Mouse (Mus musculus): ENCODE measurements around the gene Hcst.
A peak's percentile ranks its signal among the peaks of the same experiment; 100 is the strongest.

Hcst gene

DNA sequence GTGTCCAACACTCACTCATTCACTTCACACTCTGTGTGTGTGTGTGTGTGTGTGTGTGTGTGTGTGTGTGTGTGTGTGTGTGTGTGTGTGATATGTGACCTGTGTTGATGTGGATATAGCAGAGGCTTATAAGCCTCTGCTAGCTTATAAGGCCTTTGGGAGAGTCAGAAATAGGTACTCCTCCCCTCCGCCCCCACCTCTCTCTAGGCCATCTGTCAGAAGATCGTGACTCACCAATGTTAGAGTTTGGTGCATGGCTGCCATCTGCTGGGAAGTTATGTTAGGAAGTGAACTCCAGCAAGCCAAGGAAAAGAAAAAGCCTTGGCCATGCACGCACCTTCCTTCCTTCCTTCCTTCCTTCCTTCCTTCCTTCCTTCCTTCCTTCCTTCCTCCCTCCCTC is 12.1 kb upstream of the Hcst start:
- peak; percentile 52 for DNase-seq

- no peak for DNase-seq
These were observed 10.5 kb upstream of the Hcst start for GRCm38 (mm10) chr7:30430191-30430590.

DNA sequence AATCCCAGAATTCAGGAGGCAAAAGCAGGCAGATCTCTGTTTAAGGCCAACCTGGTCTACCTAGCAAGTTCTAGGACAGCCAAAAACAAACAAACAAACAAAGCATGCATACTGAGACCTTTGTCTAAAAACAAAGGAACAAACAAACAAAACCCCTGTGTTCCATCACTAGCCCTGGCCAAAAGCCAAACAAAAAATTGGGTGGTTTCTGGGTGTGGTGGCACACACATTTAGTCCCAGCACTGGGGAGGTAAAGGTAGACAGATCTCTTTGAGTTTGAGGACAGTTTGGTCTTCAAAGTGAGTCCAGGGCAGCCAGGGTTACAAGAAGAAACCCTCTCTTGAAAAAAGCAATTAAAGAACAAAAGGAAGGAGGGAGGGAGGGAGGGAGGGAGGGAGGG is 9.7 kb upstream of the Hcst start:
- DNase-seq = no peak

- DNase-seq = peak; percentile 25
These were observed 3.5 kb upstream of the Hcst start for GRCm38 (mm10) chr7:30423071-30423641.

- DNase-seq = no peak
These were observed 2.9 kb upstream of the Hcst start for GRCm38 (mm10) chr7:30422560-30422959.

- peak; percentile 87 for DNase-seq
These were observed 2.3 kb upstream of the Hcst start for GRCm38 (mm10) chr7:30421890-30422435.

GRCm38 (mm10) chr7:30421175-30421889 is 1.7 kb upstream of the Hcst start, which contains the start of gene Nfkbid:
Gene Nfkbid, plus strand, starts transcription at chr7:30421732.
- peak; percentile 76 for DNase-seq

- DNase-seq = no peak
These were observed 1.0 kb upstream of the Hcst start for GRCm38 (mm10) chr7:30420673-30421072.

- DNase-seq = no peak
These were observed 1.8 kb downstream of the Hcst start for GRCm38 (mm10) chr7:30417856-30418255.

DNA sequence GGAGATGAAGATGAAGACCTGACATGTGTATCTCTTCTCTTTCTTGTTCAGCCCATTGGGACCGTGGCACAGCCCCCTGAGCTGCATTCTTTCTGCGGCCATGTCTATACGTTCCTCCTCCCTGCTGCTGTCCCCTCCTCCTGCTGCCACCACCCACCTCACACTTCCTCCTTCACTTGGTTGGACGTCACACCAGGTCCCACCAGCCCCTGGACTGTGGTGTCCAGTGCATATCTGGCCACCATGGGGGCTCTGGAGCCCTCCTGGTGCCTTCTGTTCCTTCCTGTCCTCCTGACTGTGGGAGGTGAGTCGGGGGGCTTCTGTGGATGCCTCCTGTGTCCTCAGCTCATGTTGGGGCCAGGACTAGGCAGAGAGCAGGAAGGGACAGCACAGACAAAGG is 6.1 kb downstream of the Hcst start, which contains the start of gene Tyrobp:
Gene Tyrobp, plus strand, starts transcription at position 165 of the 400 bp plus-strand sequence.
- DNase-seq = no peak

DNA sequence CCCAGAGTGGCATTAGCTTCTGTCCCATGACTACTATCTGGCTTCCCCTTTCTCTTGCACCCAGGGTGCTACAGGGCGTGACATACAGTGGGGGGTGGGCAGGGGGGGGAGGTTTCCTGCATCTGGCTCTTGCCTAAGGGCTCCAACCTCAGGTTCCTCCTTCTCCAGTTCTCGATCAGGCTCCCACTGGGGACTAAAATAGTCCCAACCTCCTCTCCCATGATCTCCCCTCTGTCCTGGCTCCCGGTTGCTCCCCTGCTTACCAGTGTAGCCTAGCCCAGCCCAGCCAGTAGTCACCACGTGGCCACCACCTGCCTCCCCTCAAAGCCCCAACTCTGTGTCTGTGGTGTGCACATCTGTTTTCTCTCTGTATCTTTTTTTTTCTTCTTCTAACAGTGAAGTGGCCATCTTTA is 6.9 kb downstream of the Hcst start:
- DNase-seq = no peak

GRCm38 (mm10) chr7:30411023-30411422 is 8.6 kb downstream of the Hcst start:
- no peak for DNase-seq

GRCm38 (mm10) chr7:30409789-30410188 is 9.9 kb downstream of the Hcst start:
- no peak for DNase-seq

GRCm38 (mm10) chr7:30408639-30409038 is 11.0 kb downstream of the Hcst start:
- DNase-seq = no peak

GRCm38 (mm10) chr7:30402343-30402742 is 17.3 kb downstream of the Hcst start:
- DNase-seq = no peak

GRCm38 (mm10) chr7:30399671-30400070 is 20.0 kb downstream of the Hcst start:
- no peak for DNase-seq

GRCm38 (mm10) chr7:30394871-30395270 is 24.8 kb downstream of the Hcst start:
- no peak for DNase-seq

GRCm38 (mm10) chr7:30394379-30394778 is 25.3 kb downstream of the Hcst start:
- peak; percentile 9 for DNase-seq

DNA sequence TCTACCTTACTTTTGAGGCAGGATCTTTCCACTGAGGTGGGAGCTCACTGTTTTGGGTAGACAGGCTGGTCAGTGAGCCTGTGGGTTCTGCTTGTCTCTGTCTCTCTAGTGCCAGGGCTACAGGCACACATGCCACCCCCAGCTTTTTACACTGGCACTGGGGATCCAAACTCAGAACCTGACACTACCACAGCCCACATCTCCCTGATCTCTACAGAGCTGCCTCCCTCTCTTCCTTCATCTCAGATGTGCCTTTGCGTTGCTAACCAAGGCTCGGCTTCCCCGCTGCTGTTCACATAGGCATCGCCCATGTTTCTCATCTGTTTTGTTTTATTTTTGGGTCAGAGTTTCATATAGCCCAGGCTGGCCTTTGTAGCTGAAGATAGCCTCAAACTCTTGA is 26.0 kb downstream of the Hcst start:
- DNase-seq = no peak

DNA sequence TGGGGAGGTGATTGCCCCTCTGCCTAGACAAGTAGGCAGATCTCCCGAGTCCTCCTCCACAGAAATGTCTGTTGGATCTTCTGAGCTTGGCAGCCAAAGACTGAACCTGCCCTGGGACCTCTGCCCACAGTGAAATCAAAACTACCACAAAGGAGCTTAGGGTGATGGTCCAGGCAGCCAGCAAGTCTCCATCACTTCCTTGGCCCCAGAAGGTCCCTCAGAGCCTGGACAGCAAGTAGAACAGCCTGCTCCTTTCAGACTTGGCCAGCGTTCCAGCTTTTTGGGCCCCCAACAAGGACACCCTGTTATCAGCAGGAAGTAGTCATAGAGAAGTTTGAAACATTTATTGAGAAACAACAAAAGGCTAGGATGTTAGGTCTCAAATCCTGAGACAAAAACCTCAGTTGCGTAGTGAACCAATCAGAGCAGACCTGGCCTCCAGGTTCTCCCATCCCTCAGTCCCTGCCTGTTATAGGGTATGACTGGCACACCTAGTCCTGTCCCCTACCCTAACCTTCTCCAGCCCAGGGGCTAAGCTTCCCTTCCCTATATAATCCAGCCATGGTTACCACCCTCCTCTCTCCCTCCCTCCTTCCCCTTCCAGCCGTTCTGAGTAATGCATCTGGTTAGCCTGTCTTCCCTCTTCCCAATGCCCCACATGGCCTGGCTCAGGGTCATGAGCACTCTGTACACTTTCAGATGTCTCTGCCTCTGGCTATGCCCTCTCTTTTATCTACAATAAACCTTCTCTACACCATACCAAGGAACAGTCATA is 26.7 kb downstream of the Hcst start:
- DNase-seq = no peak

- DNase-seq = no peak
These were observed 35.5 kb downstream of the Hcst start for GRCm38 (mm10) chr7:30384106-30384505.

DNA sequence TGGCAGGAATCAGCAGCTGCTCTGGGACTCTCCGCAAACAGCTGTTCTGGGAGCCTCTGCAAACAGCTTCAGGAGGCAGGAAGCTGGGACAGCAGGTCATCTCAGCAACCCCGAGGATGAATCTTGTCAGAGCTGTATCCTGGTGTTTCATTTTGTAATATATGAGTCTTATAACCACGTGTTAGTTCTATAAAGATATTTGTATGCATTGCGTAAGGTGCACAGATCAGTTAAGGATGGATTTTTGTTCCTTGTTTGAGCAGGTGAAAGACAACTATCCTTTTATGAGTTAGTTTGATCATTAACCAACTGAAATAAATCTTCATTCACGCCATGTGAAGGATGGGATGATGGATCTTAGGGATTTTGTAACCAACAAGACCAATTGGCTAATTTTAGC is 39.6 kb downstream of the Hcst start:
- no peak for DNase-seq

DNA sequence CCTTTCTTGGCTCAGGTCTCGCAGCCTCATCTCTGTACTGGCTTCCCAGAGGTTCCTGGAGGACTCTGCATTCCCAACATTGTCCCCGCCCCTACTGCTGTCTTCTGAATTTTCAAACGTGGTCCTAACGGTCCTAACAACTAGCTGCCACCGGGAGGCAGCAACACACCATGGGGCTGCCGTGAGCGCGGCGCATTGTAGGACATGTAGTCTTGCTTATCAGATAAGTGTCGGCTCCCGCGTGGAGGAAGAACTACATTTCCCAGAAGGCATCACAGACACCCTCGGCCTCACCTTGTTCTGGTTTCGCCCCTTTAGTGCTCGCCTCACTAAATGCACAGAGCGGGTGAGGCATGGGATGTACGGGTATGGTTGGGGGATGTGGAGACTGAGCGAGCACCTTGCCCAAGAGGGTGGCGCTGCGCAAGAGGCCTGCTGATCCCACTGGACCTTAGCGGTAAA is 46.1 kb downstream of the Hcst start:
- DNase-seq = peak; percentile 92
